Mouse (Mus musculus): ENCODE results near the gene Olfr187.
"Not testable (repeated sequence)": the region's sequence is repeated elsewhere in the genome, so short reads cannot be mapped to it uniquely, and the experiment has no call there.

Gene Olfr187

GRCm38 (mm10) chr16:59039710-59040109, at the start of gene Olfr187:
Gene Olfr187, minus strand, starts transcription at chr16:59039767.
- no peak for DNase-seq (ENCODE audit: low spot score in 2 of 2)

DNA sequence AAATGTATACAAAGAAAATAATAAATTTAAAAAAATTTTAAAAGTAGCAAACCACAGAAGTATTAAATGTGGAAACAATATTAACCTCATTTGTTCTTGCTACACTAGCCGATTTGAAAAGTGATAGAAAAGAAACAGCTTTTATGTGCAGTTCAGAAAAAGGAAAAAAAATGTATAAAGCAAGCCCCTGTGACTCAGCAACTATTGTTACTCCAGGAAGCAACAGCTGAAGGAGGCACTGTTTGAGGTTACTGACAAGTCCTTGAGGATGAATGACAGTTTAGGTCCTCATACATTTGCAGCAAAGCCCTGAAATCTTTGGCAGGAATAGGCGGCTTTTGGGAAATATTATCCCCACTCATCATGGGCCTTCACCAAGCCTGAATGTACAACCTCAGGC, 41.5 kb upstream of the Olfr187 start:
- not testable (repeated sequence) for DNase-seq (ENCODE audit: low spot score in 2 of 2)

DNA sequence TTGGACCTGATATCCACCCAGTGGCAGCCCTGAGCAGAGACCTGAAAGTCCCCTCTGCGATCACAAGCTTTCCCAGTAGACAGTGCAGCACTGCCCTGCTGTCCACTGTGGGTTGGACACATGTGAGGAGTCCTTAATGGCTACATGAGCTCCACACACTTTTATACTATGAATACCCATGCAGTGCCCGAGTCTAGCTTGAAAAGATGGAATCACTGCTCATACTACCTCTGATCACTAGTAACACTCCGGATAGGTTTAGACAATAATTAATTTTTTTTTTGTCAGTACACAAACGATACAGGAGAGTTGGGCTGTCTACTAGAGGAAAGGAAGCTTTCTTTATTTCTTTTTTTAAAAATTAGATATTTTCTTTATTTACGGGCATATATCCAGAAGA, 38.3 kb upstream of the Olfr187 start, which contains the start of gene Olfr190:
TSS of gene Olfr190 (minus strand) at position 101 of the 400 bp plus-strand sequence.
- DNase-seq (ENCODE audit: low spot score in 2 of 2) = no peak

DNA sequence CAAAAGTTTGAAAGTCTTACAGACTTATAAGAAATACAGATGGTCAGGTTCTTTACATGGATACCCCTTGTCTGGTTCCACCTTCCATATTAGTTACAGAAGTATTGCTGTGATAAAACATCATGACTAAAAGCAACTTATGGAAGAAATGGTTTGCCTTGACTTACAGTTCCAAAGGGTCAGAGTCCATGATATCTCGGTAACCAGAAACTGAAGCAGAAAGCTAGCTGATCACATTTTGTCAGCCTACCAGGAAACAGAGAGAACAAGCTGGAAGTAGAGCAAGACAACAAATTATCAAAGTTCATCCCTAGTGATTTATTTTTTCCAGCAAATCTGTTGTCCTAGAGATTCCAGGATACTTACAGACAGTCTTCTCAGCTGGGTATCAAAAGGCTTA, 34.0 kb upstream of the Olfr187 start:
- no peak for DNase-seq (ENCODE audit: low spot score in 2 of 2)

DNA sequence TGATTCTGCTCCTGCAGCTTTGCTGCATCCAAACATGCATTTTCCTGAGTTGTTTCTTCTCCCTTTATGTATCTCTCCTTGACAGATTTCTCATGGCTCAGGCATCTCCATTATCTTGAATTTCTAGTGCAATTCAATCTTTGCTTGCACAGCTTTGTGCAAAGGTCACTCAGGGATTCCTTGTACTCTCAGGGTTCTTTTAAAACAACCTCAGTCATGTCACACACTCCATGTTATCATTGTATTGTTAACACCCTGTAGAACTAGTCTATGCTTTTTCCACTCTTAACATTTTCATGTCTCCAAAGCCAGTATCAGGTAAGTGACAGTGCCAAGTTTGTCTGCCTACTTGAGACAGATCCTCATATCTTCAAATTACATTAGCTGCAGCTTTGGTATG, 32.2 kb upstream of the Olfr187 start:
- no peak for DNase-seq (ENCODE audit: low spot score in 2 of 2)

DNA sequence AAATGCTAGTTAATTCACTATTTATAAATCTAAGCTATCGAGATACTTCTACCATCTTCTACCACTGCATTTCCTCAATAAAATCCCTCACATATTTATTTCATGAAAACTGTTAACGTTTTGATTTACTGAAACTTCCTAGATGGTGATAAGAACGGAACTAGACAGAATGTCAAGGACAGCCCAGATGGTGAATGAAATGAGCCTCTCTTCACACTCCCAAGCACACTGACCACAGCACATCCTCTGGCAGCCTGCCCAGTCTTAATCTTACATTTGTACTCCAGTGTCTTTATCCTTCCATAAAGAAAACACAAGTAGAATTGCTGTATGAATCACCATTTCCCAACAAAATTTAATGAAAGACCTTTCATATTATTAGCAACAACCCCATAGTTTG, 22.8 kb upstream of the Olfr187 start:
- DNase-seq (ENCODE audit: low spot score in 2 of 2) = not testable (repeated sequence)

DNA sequence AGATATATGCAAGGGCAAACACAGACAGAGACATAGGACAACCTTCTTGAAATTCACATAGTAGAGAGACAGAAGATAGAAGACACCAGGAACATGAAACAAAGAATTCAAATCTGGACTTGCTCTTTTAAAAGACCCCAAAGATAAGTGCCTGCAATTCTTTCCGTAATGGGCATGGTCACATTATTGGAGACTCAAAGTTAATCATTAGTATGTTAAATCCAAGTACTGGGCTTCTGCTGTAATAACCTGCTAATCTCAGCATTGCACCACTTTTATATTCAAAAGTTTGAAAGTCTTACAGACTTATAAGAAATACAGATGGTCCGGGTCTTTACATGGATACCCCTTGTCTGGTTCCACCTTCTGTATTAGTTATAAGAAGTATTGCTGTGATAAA, 9.7 kb upstream of the Olfr187 start:
- not testable (repeated sequence) for DNase-seq (ENCODE audit: low spot score in 2 of 2)

DNA sequence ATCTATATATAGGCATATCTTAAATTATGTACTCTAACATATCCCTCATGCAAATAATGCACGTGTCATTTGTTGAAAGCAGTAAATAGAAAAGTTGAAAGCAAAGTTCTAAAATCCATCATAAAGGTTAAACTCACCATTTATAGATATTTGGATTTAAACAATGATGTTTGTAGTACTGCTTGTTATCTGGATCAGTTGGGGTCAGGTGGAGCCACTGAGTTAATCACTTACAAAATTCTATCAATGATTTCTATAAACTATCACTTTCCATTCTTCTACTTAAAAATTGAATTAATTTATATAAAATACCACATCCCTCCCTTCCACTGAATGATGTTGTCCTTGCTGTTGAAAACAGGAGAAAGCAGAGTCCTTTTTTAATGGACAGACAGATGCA, 9.3 kb upstream of the Olfr187 start:
- no peak for DNase-seq (ENCODE audit: low spot score in 2 of 2)

DNA sequence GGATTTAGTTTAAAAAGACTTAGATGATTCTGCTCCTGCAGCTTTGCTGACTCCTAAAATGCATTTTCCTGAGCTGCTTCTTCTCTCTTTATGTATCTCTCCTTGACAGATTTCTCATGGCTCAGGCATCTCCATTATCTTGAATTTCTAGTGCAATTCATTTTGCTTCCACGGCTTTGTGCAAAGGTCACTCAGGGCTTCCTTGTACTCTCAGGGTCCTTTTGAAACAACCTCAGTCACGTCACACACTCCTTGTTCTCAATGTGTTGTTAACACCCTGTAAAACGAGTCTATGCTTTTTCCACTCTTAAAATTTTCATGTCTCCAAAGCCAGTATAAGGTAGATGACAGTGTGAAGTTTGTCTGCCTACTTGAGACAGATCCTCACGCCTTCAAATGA, 8.0 kb upstream of the Olfr187 start:
- no peak for DNase-seq (ENCODE audit: low spot score in 2 of 2)

DNA sequence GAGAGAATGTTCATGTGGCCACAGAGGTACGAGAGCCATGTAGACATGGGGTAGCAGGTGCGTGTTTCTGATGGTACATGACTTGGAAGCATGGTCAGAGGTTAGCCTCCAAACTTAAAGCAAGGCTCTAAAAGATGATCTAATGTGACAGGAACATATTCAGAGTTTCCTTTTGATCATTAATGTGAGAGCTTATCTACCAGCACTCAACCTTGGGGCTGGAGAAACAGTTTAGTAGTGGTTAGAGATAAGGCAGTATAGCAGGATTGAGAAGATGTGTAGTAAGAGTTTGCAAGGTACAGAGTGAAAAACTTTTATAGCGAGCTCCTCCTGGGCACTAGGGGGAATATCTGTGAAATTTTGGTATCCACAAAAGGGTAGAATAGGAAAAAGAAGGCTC, 6.3 kb upstream of the Olfr187 start:
- no peak for DNase-seq (ENCODE audit: low spot score in 2 of 2)

GRCm38 (mm10) chr16:59030191-59030590, 9.4 kb downstream of the Olfr187 start, which contains the start of gene Olfr186:
Gene Olfr186, minus strand, starts transcription at chr16:59030291.
- no peak for DNase-seq (ENCODE audit: low spot score in 2 of 2)

- no peak for DNase-seq (ENCODE audit: low spot score in 2 of 2)
Observed at GRCm38 (mm10) chr16:59013357-59014018, 26.1 kb downstream of the Olfr187 start.

- no peak for DNase-seq (ENCODE audit: low spot score in 2 of 2)
Observed at GRCm38 (mm10) chr16:59007146-59007545, 32.4 kb downstream of the Olfr187 start.

GRCm38 (mm10) chr16:58995057-58995456, 44.5 kb downstream of the Olfr187 start, which contains the start of gene Olfr183:
Gene Olfr183, plus strand, starts transcription at chr16:58995357.
- no peak for DNase-seq (ENCODE audit: low spot score in 2 of 2)

All from left cerebral cortex, adult 9 months (tissue).